Mouse (Mus musculus) midbrain, embryonic 13.5 days (tissue): ENCODE data around the gene Zfp64. TPM values are rescaled to one million over a fixed set of nuclear protein-coding genes. Genes with fewer than 3 reads are reported as not detected.
"Not testable (repeated sequence)": the region's sequence is repeated elsewhere in the genome, so short reads cannot be mapped to it uniquely, and the experiment has no call there.

Experiments used
- ATAC-seq: fragments of 200-750 bp; cut with Nextera tagmentation; 2 replicates; pipeline ENCODE4 v1.8.0; 2017; ENCODE audit warnings: mild to moderate bottlenecking, moderate TSS enrichment, moderate library complexity
- H3K27ac ChIP-seq: fragments of 300-500 bp; sonication (generic); 2 replicates; pipeline ENCODE4 v1.5.1; 2015; ENCODE audit warnings: inconsistent platforms, mild to moderate bottlenecking, moderate library complexity
- H3K27me3 ChIP-seq: fragments of 300-500 bp; sonication (generic); 2 replicates; pipeline ENCODE4 v1.6.1; 2015; ENCODE audit warnings: mild to moderate bottlenecking, inconsistent platforms
- H3K36me3 ChIP-seq: fragments of 300-500 bp; sonication (generic); 2 replicates; pipeline ENCODE4 v1.6.1; 2015; ENCODE audit warnings: mild to moderate bottlenecking, inconsistent platforms
- H3K4me1 ChIP-seq: fragments of 300-500 bp; sonication (generic); replicated peaks from 2 replicates; pipeline ENCODE4 v1.6.1; 2015; ENCODE audit warnings: inconsistent platforms
- H3K4me2 ChIP-seq: fragments of 300-500 bp; sonication (generic); replicated peaks from 2 replicates; pipeline ENCODE4 v1.6.1; 2015; ENCODE audit warnings: moderate library complexity, mild to moderate bottlenecking, inconsistent platforms
- H3K4me3 ChIP-seq: fragments of 300-500 bp; sonication (generic); replicated peaks from 2 replicates; pipeline ENCODE4 v1.5.1; 2015; ENCODE audit warnings: mild to moderate bottlenecking, inconsistent platforms
- H3K9ac ChIP-seq: fragments of 300-500 bp; sonication (generic); replicated peaks from 2 replicates; pipeline ENCODE4 v1.6.1; 2015; ENCODE audit warnings: mild to moderate bottlenecking, inconsistent platforms
- H3K9me3 ChIP-seq: fragments of 300-500 bp; sonication (generic); 2 replicates; pipeline ENCODE4 v1.6.1; 2016; ENCODE audit warnings: mild to moderate bottlenecking, inconsistent platforms
- WGBS: fragments of 180-500 bp; shearing (Covaris S2); methylation state at CpG from one replicate; pipeline ENCODE4 v1.1.7; 2015; 5-methylcytosine and 5-hydroxymethylcytosine counted together
- polyA plus RNA-seq: library from polyadenylated mRNA; unstranded; fragments of >200 nt; fragmentation: Nextera tagmentation; extraction: Ambion mirVana; gene quantifications from 2 replicates; pipeline ENCODE4 v1.2.1, GENCODE M21; 2015

Gene Zfp64
- polyA plus RNA-seq, 1 experiment from 2014 or later = 42.0 TPM

DNA sequence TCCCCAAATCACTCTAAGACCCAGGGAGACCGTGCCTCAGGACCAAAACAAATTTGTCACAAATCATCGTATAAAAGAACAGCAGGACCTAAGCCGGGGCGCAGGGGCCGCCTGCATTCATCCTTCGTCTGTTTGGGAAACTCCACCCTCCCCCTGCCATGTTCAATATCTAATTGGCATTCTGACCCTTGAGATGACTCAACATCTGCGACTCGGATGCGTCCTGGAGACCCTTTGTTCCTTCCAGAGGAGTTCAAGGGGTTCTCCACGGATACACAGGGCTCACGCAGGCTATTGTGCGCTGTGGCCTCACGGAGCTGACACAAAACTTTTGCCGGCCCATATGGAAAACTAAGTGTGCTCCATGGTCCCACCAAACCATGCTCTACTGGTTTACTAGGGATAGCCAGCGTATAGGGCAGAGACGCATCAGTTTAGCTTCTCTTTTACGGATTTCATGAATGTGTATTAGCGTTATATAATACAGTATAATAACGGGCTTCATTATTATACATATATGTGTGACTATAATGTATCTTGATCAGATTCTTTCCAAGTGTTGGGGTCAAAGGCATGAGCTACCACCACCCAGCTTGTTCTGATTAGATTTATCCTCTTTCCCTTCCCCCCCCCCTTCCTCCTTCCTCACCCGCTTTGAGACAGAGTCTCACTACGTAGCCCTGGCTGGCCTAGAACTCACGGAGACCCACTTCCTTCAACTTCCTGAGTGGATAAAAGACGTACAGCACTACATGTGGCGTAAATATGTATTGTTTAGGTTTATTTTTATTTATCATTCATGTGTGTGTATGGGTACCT, 94.3 kb downstream of the Zfp64 start:
- Histone ChIP-seq H3K4me3 (no peak overlapping the region), H3K9me3 (no peaks in the 10 kb centered on the region), H3K9ac (no peak overlapping the region), H3K27ac (peak overlapping the region; percentile 17; the same call in 1 of the 2 replicates), H3K27me3 (peaks cover 13% of the 10 kb centered on the region), H3K36me3 (no peaks in the 10 kb centered on the region), H3K4me2 (peak overlapping the region; percentile 29; the same call in 1 of the 2 replicates), H3K4me1 (peaks cover 22% of the 10 kb centered on the region)
- ATAC-seq = peak; percentile 85
- WGBS = 23% methylated on average over 24 of the region's 24 CpGs

GRCm38 (mm10) chr2:168860032-168860691, 95.2 kb downstream of the Zfp64 start:
- peak overlapping the region; percentile 32; the same call in 1 of the 2 replicates for H3K4me2 ChIP-seq
- no peaks in the 10 kb centered on the region for H3K9me3 ChIP-seq
- H3K9ac ChIP-seq = no peak overlapping the region
- no peak overlapping the region for H3K4me3 ChIP-seq
- peaks cover 22% of the 10 kb centered on the region for H3K4me1 ChIP-seq
- 11% methylated on average over 16 of the region's 16 CpGs for WGBS
- ATAC-seq = no peak
- peaks cover 23% of the 10 kb centered on the region for H3K27me3 ChIP-seq
- H3K36me3 ChIP-seq = no peaks in the 10 kb centered on the region
- H3K27ac ChIP-seq = peak overlapping the region; percentile 41; the same call in 1 of the 2 replicates

GRCm38 (mm10) chr2:168856638-168857037, 98.7 kb downstream of the Zfp64 start:
- no peaks in the 10 kb centered on the region for H3K9me3 ChIP-seq
- no peak overlapping the region for H3K4me3 ChIP-seq
- peaks cover 20% of the 10 kb centered on the region for H3K4me1 ChIP-seq
- no peak overlapping the region for H3K9ac ChIP-seq
- no peak for ATAC-seq
- no peak overlapping the region for H3K4me2 ChIP-seq
- H3K27ac ChIP-seq = no peak overlapping the region
- 69% methylated on average over 7 of the region's 7 CpGs for WGBS
- H3K27me3 ChIP-seq = peaks cover 23% of the 10 kb centered on the region
- no peaks in the 10 kb centered on the region for H3K36me3 ChIP-seq

- WGBS = 77% methylated on average over 1 of the region's 1 CpGs
- ATAC-seq = no peak
- no peaks in the 10 kb centered on the region for H3K9me3 ChIP-seq
- H3K36me3 ChIP-seq = no peaks in the 10 kb centered on the region
- H3K27me3 ChIP-seq = peaks cover 23% of the 10 kb centered on the region
- H3K4me3 ChIP-seq = no peak overlapping the region
- H3K4me2 ChIP-seq = no peak overlapping the region
- peaks cover 2% of the 10 kb centered on the region for H3K4me1 ChIP-seq
- no peak overlapping the region for H3K9ac ChIP-seq
- H3K27ac ChIP-seq = no peak overlapping the region
Measured at GRCm38 (mm10) chr2:168854777-168855176, 100.6 kb downstream of the Zfp64 start.

GRCm38 (mm10) chr2:168853869-168854268, 101.5 kb downstream of the Zfp64 start:
- H3K4me3 ChIP-seq, ATAC-seq: not testable (repeated sequence)

DNA sequence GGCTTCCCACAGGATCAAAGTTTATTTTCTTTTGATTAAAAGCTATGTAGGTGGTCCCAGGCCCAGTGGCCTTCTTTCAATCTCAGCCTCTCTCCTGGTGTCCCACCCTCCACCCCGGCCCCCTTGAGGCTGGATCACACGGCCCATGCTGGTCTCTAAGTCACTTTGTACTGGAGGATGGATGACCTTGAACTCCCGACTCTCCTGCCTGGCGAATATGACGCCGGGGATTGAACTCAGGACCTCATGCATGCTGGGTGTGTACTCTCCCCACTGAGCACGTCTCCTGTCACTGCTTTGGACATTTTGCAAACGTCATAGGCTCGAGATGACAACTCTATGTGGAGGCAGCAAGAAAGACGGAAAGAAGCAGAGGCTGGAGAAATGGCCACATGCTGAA, 103.8 kb downstream of the Zfp64 start:
- 58% methylated on average over 10 of the region's 10 CpGs for WGBS
- Histone ChIP-seq H3K27ac (no peak overlapping the region), H3K9me3 (no peaks in the 10 kb centered on the region), H3K36me3 (no peaks in the 10 kb centered on the region), H3K27me3 (peaks cover 14% of the 10 kb centered on the region), H3K4me2 (no peak overlapping the region), H3K4me1 (0 out of 2 replicates have a peak, but pooled peaks cover 4% of the 10 kb centered on the region), H3K9ac (no peak overlapping the region), H3K4me3 (no peak overlapping the region)
- no peak for ATAC-seq

More at GRCm38 (mm10) chr2:168853869-168854268, 101.5 kb downstream of the Zfp64 start:
- not testable (repeated sequence) for H3K9me3 ChIP-seq, H3K4me2 ChIP-seq, H3K27ac ChIP-seq, H3K9ac ChIP-seq, H3K36me3 ChIP-seq, H3K4me1 ChIP-seq
- 96% methylated on average over 13 of the region's 13 CpGs for WGBS
- H3K27me3 ChIP-seq = peaks cover 23% of the 10 kb centered on the region

GRCm38 (mm10) chr2:168848553-168848952, 106.8 kb downstream of the Zfp64 start:
- Histone ChIP-seq H3K4me3 (no peak overlapping the region), H3K36me3 (no peaks in the 10 kb centered on the region), H3K4me2 (no peak overlapping the region), H3K9me3 (no peaks in the 10 kb centered on the region), H3K27ac (no peak overlapping the region), H3K27me3 (peaks cover 9% of the 10 kb centered on the region; the same call in 1 of the 2 replicates), H3K4me1 (0 out of 2 replicates have a peak, but pooled peaks cover 4% of the 10 kb centered on the region), H3K9ac (no peak overlapping the region)
- ATAC-seq = no peak
- WGBS = 91% methylated on average over 3 of the region's 3 CpGs

- Histone ChIP-seq H3K4me3 (no peak overlapping the region), H3K4me2 (no peak overlapping the region), H3K9ac (no peak overlapping the region), H3K36me3 (no peaks in the 10 kb centered on the region), H3K9me3 (no peaks in the 10 kb centered on the region), H3K4me1 (peaks cover 16% of the 10 kb centered on the region), H3K27me3 (peaks cover 11% of the 10 kb centered on the region), H3K27ac (no peak overlapping the region)
- no peak for ATAC-seq
- WGBS = 81% methylated on average over 7 of the region's 7 CpGs
Measured at GRCm38 (mm10) chr2:168846180-168846720, 109.1 kb downstream of the Zfp64 start.

Other genes with a start within 250 kb of the Zfp64 start
- 61.1 and 63.6 TPM in 2 replicates for gene Atp9a, start 213.2 kb downstream of the Zfp64 start, polyA plus RNA-seq
- 2.2 and 5.5 TPM in 2 replicates for gene Sall4, start 187.6 kb downstream of the Zfp64 start, polyA plus RNA-seq